Mouse (Mus musculus): Measurements from ENCODE around the gene Capns1.

The Capns1 gene

GRCm38 (mm10) chr7:30170283-30170951 is 28.2 kb downstream of the Capns1 start:
- DNase-seq (ENCODE audit: low spot score) = no peak

- DNase-seq (ENCODE audit: low spot score) = peak; percentile 94
Measured at GRCm38 (mm10) chr7:30169583-30170282, 28.9 kb downstream of the Capns1 start, which contains the start of gene Zfp146. TSS of gene Zfp146 (minus strand) at chr7:30169750.

GRCm38 (mm10) chr7:30168914-30169582 is 29.6 kb downstream of the Capns1 start:
- no peak for DNase-seq (ENCODE audit: low spot score)

GRCm38 (mm10) chr7:30164745-30165144 is 33.9 kb downstream of the Capns1 start:
- no peak for DNase-seq (ENCODE audit: low spot score)

- no peak for DNase-seq (ENCODE audit: low spot score)
Measured at GRCm38 (mm10) chr7:30163113-30163512, 35.5 kb downstream of the Capns1 start.

- no peak for DNase-seq (ENCODE audit: low spot score)
Measured at GRCm38 (mm10) chr7:30155507-30155906, 43.1 kb downstream of the Capns1 start.

- DNase-seq (ENCODE audit: low spot score) = no peak
Measured at GRCm38 (mm10) chr7:30154040-30154439, 44.6 kb downstream of the Capns1 start.

- no peak for DNase-seq (ENCODE audit: low spot score)
Measured at GRCm38 (mm10) chr7:30147011-30147410, 51.6 kb downstream of the Capns1 start.

GRCm38 (mm10) chr7:30143555-30144209 is 54.9 kb downstream of the Capns1 start:
- DNase-seq (ENCODE audit: low spot score) = peak; percentile 68

- no peak for DNase-seq (ENCODE audit: low spot score)
Measured at GRCm38 (mm10) chr7:30143170-30143554, 55.4 kb downstream of the Capns1 start.
